Comparison of ENCODE assay signal across 27 mouse cellular contexts in the genomic region with DNA sequence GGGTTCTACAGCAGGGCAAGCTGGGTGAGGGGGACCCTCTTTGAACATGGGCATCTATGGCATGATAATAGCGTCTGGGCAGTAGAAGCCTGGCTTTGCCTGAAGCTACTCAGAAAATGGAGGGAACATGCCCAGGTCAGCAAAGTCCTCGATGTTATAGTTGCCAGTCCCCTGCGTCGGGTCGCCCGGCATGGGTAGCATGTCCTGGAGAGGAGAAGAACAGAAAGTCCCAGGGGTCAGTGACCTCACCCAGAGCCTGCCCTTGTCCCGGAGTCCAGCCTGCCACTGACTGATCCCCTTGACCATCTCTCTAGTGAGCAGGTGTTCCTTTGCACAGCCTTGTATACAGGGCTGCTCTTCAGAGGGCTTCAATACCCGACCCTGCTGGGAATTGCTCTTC.
DNase-seq lines count a peak whose midpoint lies in the region; ATAC-seq and TF ChIP-seq lines count a peak whose summit lies in the region.
"Had no signal": no experiment of that assay in that cellular context is flagged by ENCODE, and none has a peak within 500 bp of the region (broad histone marks: within the 10 kb centered on the region; RNA-seq: fewer than 3 reads in every experiment).

No protein-coding gene starts in this region.

- no peak for DNase-seq in hindbrain, embryonic 14.5 days (ENCODE audit: low spot score)
- peak; percentile 66 for DNase-seq in kidney, adult 2 months
- no peak for DNase-seq in kidney, postnatal 0 days (ENCODE audit: low spot score)
- DNase-seq in retina, postnatal 1 day = no peak
- DNase-seq in left cerebral cortex, postnatal 10 days (ENCODE audit: extremely low spot score in 1 of 2, low spot score in 2 of 2) = no peak
- DNase-seq: adrenal gland, postnatal 10 days; adrenal gland, postnatal 36 days; B cell, adult 2 months; cerebellum, adult 18-20 months; cerebellum, adult 9-10 months; cerebellum, postnatal 25 days; gastrocnemius, postnatal 25 days; heart, adult 2 months had no signal

- ATAC-seq in hindbrain, embryonic 13.5 days (ENCODE audit: low FRiP score) = no peak
- ATAC-seq in hindbrain, embryonic 14.5 days (ENCODE audit: low FRiP score) = no peak
- ATAC-seq in kidney, embryonic 14.5 days (ENCODE audit: low FRiP score, low TSS enrichment) = no peak
- 0 out of 2 replicates have a peak, but pooled peaks have one; percentile 10 for ATAC-seq in kidney, postnatal 0 days (replicated peaks; ENCODE audit: low FRiP score, low read depth)
- ATAC-seq: forebrain, embryonic 15.5 days; hindbrain, postnatal 0 days; Patski had no signal

- peak overlapping the region; percentile 12; the same call in 1 of the 2 replicates for H3K27ac ChIP-seq in hindbrain, embryonic 13.5 days
- H3K27ac ChIP-seq in hindbrain, embryonic 14.5 days = no peak overlapping the region
- H3K27ac ChIP-seq in kidney, adult 2 months (ENCODE audit: insufficient read depth, low read depth, low read length) = peak overlapping the region; percentile 17; the same call in 1 of the 2 replicates
- H3K27ac ChIP-seq in kidney, embryonic 14.5 days (ENCODE audit: low read depth, low read length) = no peak overlapping the region
- peak overlapping the region; percentile 44; the same call in 1 of the 2 replicates for H3K27ac ChIP-seq in kidney, postnatal 0 days
- H3K27ac ChIP-seq in macrophage = 0 out of 2 replicates have a peak overlapping the region, but pooled peaks have one; percentile 7
- H3K27ac ChIP-seq: embryonic facial prominence, embryonic 12.5 days; embryonic facial prominence, embryonic 15.5 days; forebrain, embryonic 12.5 days; forebrain, embryonic 15.5 days; heart, adult 2 months; heart, embryonic 10.5 days; heart, embryonic 13.5 days; hindbrain, embryonic 12.5 days; hindbrain, postnatal 0 days had no signal

- no peak for TF ChIP-seq CTCF in kidney, adult 2 months (conservative IDR thresholded peaks at IDR 0.05; ENCODE audit: insufficient read depth, insufficient read length, low read depth, low read length)
- TF ChIP-seq CTCF in kidney, postnatal 0 days (IDR thresholded peaks at IDR 0.05; ENCODE audit: low read depth) = no peak

- no peak overlapping the region for H3K4me2 ChIP-seq in hindbrain, embryonic 13.5 days
- no peak overlapping the region for H3K4me2 ChIP-seq in hindbrain, embryonic 14.5 days (replicated peaks)
- no peak overlapping the region for H3K4me2 ChIP-seq in kidney, embryonic 14.5 days (replicated peaks; ENCODE audit: low read depth, low read length)
- H3K4me2 ChIP-seq in kidney, postnatal 0 days (ENCODE audit: low read length) = no peak overlapping the region
- H3K4me2 ChIP-seq: embryonic facial prominence, embryonic 12.5 days; embryonic facial prominence, embryonic 15.5 days; forebrain, embryonic 12.5 days; forebrain, embryonic 15.5 days; heart, embryonic 13.5 days; hindbrain, embryonic 12.5 days had no signal

- no peak for TF ChIP-seq POLR2A in kidney, adult 2 months (IDR thresholded peaks at IDR 0.05; ENCODE audit: low read depth, low read length)

- H3K9me3 ChIP-seq in hindbrain, embryonic 13.5 days = no peaks in the 10 kb centered on the region
- no peaks in the 10 kb centered on the region for H3K9me3 ChIP-seq in hindbrain, embryonic 14.5 days (ENCODE audit: control insufficient read depth, low read length)
- no peaks in the 10 kb centered on the region for H3K9me3 ChIP-seq in kidney, embryonic 14.5 days (ENCODE audit: control insufficient read depth, low read length)
- no peaks in the 10 kb centered on the region for H3K9me3 ChIP-seq in kidney, postnatal 0 days (replicated peaks; ENCODE audit: low read length)
- H3K9me3 ChIP-seq: embryonic facial prominence, embryonic 12.5 days; embryonic facial prominence, embryonic 15.5 days; forebrain, embryonic 12.5 days; forebrain, embryonic 15.5 days; G1E; heart, embryonic 10.5 days; heart, embryonic 13.5 days; hindbrain, embryonic 12.5 days had no signal

- WGBS in hindbrain, embryonic 13.5 days = 86% methylated on average over 8 of the region's 8 CpGs
- WGBS in hindbrain, embryonic 14.5 days = 87% methylated on average over 8 of the region's 8 CpGs
- WGBS in kidney, adult 2 months = 46% methylated on average over 8 of the region's 8 CpGs
- 84% methylated on average over 8 of the region's 8 CpGs for WGBS in kidney, embryonic 14.5 days
- 80% methylated on average over 8 of the region's 8 CpGs for WGBS in kidney, postnatal 0 days
- 93% methylated on average over 8 of the region's 8 CpGs for WGBS in macrophage (ENCODE audit: missing documents)

- no peaks in the 10 kb centered on the region for H3K79me2 ChIP-seq in macrophage (ENCODE audit: inconsistent target)

- H3K9ac ChIP-seq in hindbrain, embryonic 13.5 days = no peak overlapping the region
- no peak overlapping the region for H3K9ac ChIP-seq in hindbrain, embryonic 14.5 days
- no peak overlapping the region for H3K9ac ChIP-seq in kidney, embryonic 14.5 days (ENCODE audit: low read depth, low read length)
- H3K9ac ChIP-seq in kidney, postnatal 0 days (ENCODE audit: low read depth, low read length) = no peak overlapping the region
- H3K9ac ChIP-seq: embryonic facial prominence, embryonic 12.5 days; embryonic facial prominence, embryonic 15.5 days; forebrain, embryonic 12.5 days; forebrain, embryonic 15.5 days; heart, embryonic 13.5 days; hindbrain, embryonic 12.5 days had no signal

- H3K4me1 ChIP-seq in hindbrain, embryonic 13.5 days (replicated peaks) = no peaks in the 10 kb centered on the region
- no peaks in the 10 kb centered on the region for H3K4me1 ChIP-seq in hindbrain, embryonic 14.5 days (replicated peaks; ENCODE audit: control insufficient read depth, insufficient read depth, low read length)
- H3K4me1 ChIP-seq in kidney, adult 2 months (ENCODE audit: control insufficient read depth, insufficient read depth, low read length) = peaks cover 29% of the 10 kb centered on the region
- H3K4me1 ChIP-seq in kidney, embryonic 14.5 days (ENCODE audit: control insufficient read depth, insufficient read depth, low read length) = peaks cover 3% of the 10 kb centered on the region; the same call in 1 of the 2 replicates
- H3K4me1 ChIP-seq in kidney, postnatal 0 days (replicated peaks; ENCODE audit: insufficient read depth, low read length) = 0 out of 2 replicates have a peak, but pooled peaks cover 12% of the 10 kb centered on the region
- H3K4me1 ChIP-seq: embryonic facial prominence, embryonic 12.5 days; forebrain, embryonic 15.5 days; hindbrain, embryonic 12.5 days had no signal

- intact Hi-C loops in left cerebral cortex, postnatal 10 days (cut with DNase I) = no loop called here

- H3K27me3 ChIP-seq in hindbrain, embryonic 13.5 days = no peaks in the 10 kb centered on the region
- H3K27me3 ChIP-seq in hindbrain, embryonic 14.5 days (ENCODE audit: control insufficient read depth, insufficient read depth, low read length) = no peaks in the 10 kb centered on the region
- H3K27me3 ChIP-seq in kidney, adult 2 months (replicated peaks; ENCODE audit: control insufficient read depth, insufficient read depth, low read length) = no peaks in the 10 kb centered on the region
- no peaks in the 10 kb centered on the region for H3K27me3 ChIP-seq in kidney, embryonic 14.5 days (ENCODE audit: control insufficient read depth, insufficient read depth, low read length)
- no peaks in the 10 kb centered on the region for H3K27me3 ChIP-seq in kidney, postnatal 0 days (ENCODE audit: insufficient read depth, low read length)
- H3K27me3 ChIP-seq: CH12.LX; embryonic facial prominence, embryonic 12.5 days; embryonic facial prominence, embryonic 15.5 days; forebrain, embryonic 12.5 days; forebrain, embryonic 15.5 days; heart, embryonic 13.5 days; hindbrain, embryonic 12.5 days; Patski had no signal

- peaks cover 69% of the 10 kb centered on the region for H3K36me3 ChIP-seq in hindbrain, embryonic 13.5 days
- peaks cover 59% of the 10 kb centered on the region for H3K36me3 ChIP-seq in hindbrain, embryonic 14.5 days (replicated peaks; ENCODE audit: control insufficient read depth, insufficient read depth)
- H3K36me3 ChIP-seq in kidney, adult 2 months (ENCODE audit: control insufficient read depth, insufficient read depth, low read length) = no peaks in the 10 kb centered on the region
- H3K36me3 ChIP-seq in kidney, embryonic 14.5 days (ENCODE audit: control insufficient read depth, insufficient read depth, low read length) = peaks cover 3% of the 10 kb centered on the region; the same call in 1 of the 2 replicates
- no peaks in the 10 kb centered on the region for H3K36me3 ChIP-seq in kidney, postnatal 0 days (ENCODE audit: insufficient read depth, low read length)
- H3K36me3 ChIP-seq in macrophage (ENCODE audit: inconsistent target) = no peaks in the 10 kb centered on the region
- H3K36me3 ChIP-seq: G1E; heart, embryonic 10.5 days had no signal

- no peak overlapping the region for H3K4me3 ChIP-seq in hindbrain, embryonic 13.5 days
- H3K4me3 ChIP-seq in hindbrain, embryonic 14.5 days (replicated peaks; ENCODE audit: low read length) = no peak overlapping the region
- no peak overlapping the region for H3K4me3 ChIP-seq in kidney, adult 2 months (ENCODE audit: insufficient read depth, low read depth, low read length)
- no peak overlapping the region for H3K4me3 ChIP-seq in kidney, embryonic 14.5 days (ENCODE audit: low read length)
- H3K4me3 ChIP-seq in kidney, postnatal 0 days (replicated peaks; ENCODE audit: low read depth, low read length) = no peak overlapping the region
- no peak overlapping the region for H3K4me3 ChIP-seq in macrophage (ENCODE audit: inconsistent target)
- H3K4me3 ChIP-seq: embryonic facial prominence, embryonic 12.5 days; embryonic facial prominence, embryonic 15.5 days; forebrain, embryonic 12.5 days; forebrain, embryonic 15.5 days; heart, adult 2 months; heart, embryonic 10.5 days; heart, embryonic 13.5 days; hindbrain, embryonic 12.5 days had no signal

Comparison
In these comparisons a context has a peak if more than half of its experiments do, and no peak if none do; other contexts are left out.
1. H3K27ac ChIP-seq: peak in hindbrain, embryonic 13.5 days (single experiment), kidney, adult 2 months (single experiment), kidney, postnatal 0 days (single experiment) and macrophage (single experiment); none in hindbrain, embryonic 14.5 days (single experiment) and kidney, embryonic 14.5 days (single experiment).